ENCODE assay signal across 8 mouse cellular contexts in genomic region chr3:142620111-142620955, GRCm38 (mm10). TPM values are rescaled to one million over a fixed set of nuclear protein-coding genes. Genes with fewer than 3 reads are reported as not detected.
DNase-seq lines count a peak whose midpoint lies in the region; ATAC-seq and TF ChIP-seq lines count a peak whose summit lies in the region.

Gbp2 (plus strand) TSS chr3:142620602.

- ATAC-seq in forebrain, embryonic 12.5 days (ENCODE audit: low FRiP score): no peak

- no peaks in the 10 kb centered on the region for H3K36me3 ChIP-seq in heart, embryonic 10.5 days
- H3K36me3 ChIP-seq in heart, adult 2 months (ENCODE audit: control insufficient read depth, insufficient read depth, low read length): peaks cover 5% of the 10 kb centered on the region; the same call in 1 of the 2 replicates
- H3K36me3 ChIP-seq in forebrain, embryonic 12.5 days (replicated peaks): no peaks in the 10 kb centered on the region

- TF ChIP-seq POLR2A in heart, adult 2 months (IDR thresholded peaks at IDR 0.05; ENCODE audit: insufficient read depth, low read depth, low read length): peak; percentile 42; the same call in 1 of the 2 replicates

- TF ChIP-seq CTCF in heart, adult 2 months (IDR thresholded peaks at IDR 0.05): no peak

- H3K27me3 ChIP-seq in heart, embryonic 10.5 days (ENCODE audit: insufficient read depth, poor library complexity, severe bottlenecking): no peaks in the 10 kb centered on the region
- H3K27me3 ChIP-seq in heart, adult 2 months (ENCODE audit: control insufficient read depth, insufficient read depth, low read length): no peaks in the 10 kb centered on the region
- no peaks in the 10 kb centered on the region for H3K27me3 ChIP-seq in forebrain, embryonic 12.5 days

- H3K9ac ChIP-seq in heart, adult 2 months (ENCODE audit: low read depth, low read length): peak within 1 kb of the TSS; percentile 70
- no peak within 1 kb of the TSS for H3K9ac ChIP-seq in forebrain, embryonic 12.5 days

- peak; percentile 96 for DNase-seq in heart, adult 11 months
- no peak for DNase-seq in heart, embryonic 10.5 days (ENCODE audit: low spot score)
- DNase-seq in ZHBTc4 (ENCODE audit: low read depth, low spot score): peak; percentile 17
- peak; percentile 59 to 60 for DNase-seq in heart, adult 2 months
- DNase-seq in kidney, postnatal 36 days: peak; percentile 32 to 39
- DNase-seq in naive thymus-derived CD4-positive, alpha-beta T cell, adult 2 months (ENCODE audit: low read depth): peak; percentile 72
- no peak for DNase-seq in left cerebral cortex, adult 9 months (ENCODE audit: low spot score in 2 of 2)

- WGBS in heart, embryonic 10.5 days: 54% methylated on average over 4 of the region's 4 CpGs
- 18% methylated on average over 4 of the region's 4 CpGs for WGBS in heart, adult 2 months
- 74% methylated on average over 4 of the region's 4 CpGs for WGBS in forebrain, embryonic 12.5 days

- no peak within 1 kb of the TSS for H3K4me2 ChIP-seq in forebrain, embryonic 12.5 days

- H3K27ac ChIP-seq in heart, embryonic 10.5 days: no peak within 1 kb of the TSS
- H3K27ac ChIP-seq in heart, adult 2 months: peak within 1 kb of the TSS; percentile 87
- no peak within 1 kb of the TSS for H3K27ac ChIP-seq in forebrain, embryonic 12.5 days

- H3K4me1 ChIP-seq in heart, embryonic 10.5 days: no peaks in the 10 kb centered on the region
- peaks cover 3% of the 10 kb centered on the region for H3K4me1 ChIP-seq in heart, adult 2 months (ENCODE audit: control insufficient read depth, insufficient read depth, low read length)
- no peaks in the 10 kb centered on the region for H3K4me1 ChIP-seq in forebrain, embryonic 12.5 days

- H3K79me2 ChIP-seq in heart, adult 2 months (replicated peaks; ENCODE audit: control insufficient read depth, insufficient read depth, low read length): no peaks in the 10 kb centered on the region

- no peak within 1 kb of the TSS; the same call in 1 of the 2 replicates for H3K4me3 ChIP-seq in heart, embryonic 10.5 days
- H3K4me3 ChIP-seq in heart, adult 2 months: peak within 1 kb of the TSS; percentile 61
- H3K4me3 ChIP-seq in forebrain, embryonic 12.5 days (replicated peaks): no peak within 1 kb of the TSS

- intact Hi-C loops in heart, adult 2 months (cut with DNase I): loop anchor here (1.0 to 2.0 kb wide), 2 partner anchors 60 to 127 kb away; partner anchors contain the start of genes Gbp3 and Gbp5

- H3K9me3 ChIP-seq in heart, embryonic 10.5 days: no peaks in the 10 kb centered on the region
- no peaks in the 10 kb centered on the region for H3K9me3 ChIP-seq in forebrain, embryonic 12.5 days

- TF ChIP-seq EP300 in heart, adult 2 months (IDR thresholded peaks at IDR 0.05; ENCODE audit: insufficient read depth, low read depth, low read length): no peak

RNA-seq across cellular contexts. Expression of gene Gbp2, which starts in this region (rescaled TPM):
- 0.32 and 0.53 TPM in 2 replicates for polyA plus RNA-seq in heart, embryonic 10.5 days (2016; fragmentation: Nextera tagmentation; extraction: Ambion mirVana)
- 10 to 100 TPM; 10.7 to 16.0 TPM for total RNA-seq in heart, adult 2 months (2021)
- polyA plus RNA-seq in heart, adult 2 months (2012; rRNA removed): 9.5 and 16.8 TPM in 2 replicates
- 0.17 and 0.19 TPM in 2 replicates for polyA plus RNA-seq in forebrain, embryonic 12.5 days (2016; fragmentation: Nextera tagmentation; extraction: Ambion mirVana)

Comparison
In these comparisons a context has a peak if more than half of its experiments do, and no peak if none do; other contexts are left out.
1. DNase-seq: peak in heart, adult 11 months (single experiment), ZHBTc4 (single experiment), heart, adult 2 months (2 of 2), kidney, postnatal 36 days (2 of 2) and naive thymus-derived CD4-positive, alpha-beta T cell, adult 2 months (single experiment); none in heart, embryonic 10.5 days (single experiment) and left cerebral cortex, adult 9 months (0 of 2).